Mouse (Mus musculus): ENCODE measurements around the gene Camk2d. TPM values are rescaled to one million over a fixed set of nuclear protein-coding genes. Genes with fewer than 3 reads are reported as not detected.
A peak's percentile ranks its signal among the peaks of the same experiment; 100 is the strongest.

The Camk2d gene
- total and polyA plus RNA-seq, 3 experiments = 0.07 to 0.35 TPM; not detected in 1

- Histone ChIP-seq H3K9me3 (replicated peaks; ENCODE audit: insufficient read depth, low read length) (no peaks in the 10 kb centered on the region), H3K27ac (ENCODE audit: control insufficient read depth, low read depth, low read length) (no peak overlapping the region), H3K79me2 (ENCODE audit: control insufficient read depth, insufficient read depth, low read length, poor library complexity) (no peaks in the 10 kb centered on the region), H3K9ac (ENCODE audit: control insufficient read depth, low read depth, low read length, poor library complexity, severe bottlenecking) (no peak overlapping the region), H3K27me3 (ENCODE audit: control insufficient read depth in 1 of 2, insufficient read depth in 2 of 2, low read length in 2 of 2) (peaks cover 0 to 1% of the 10 kb centered on the region in 2 experiments; a peak in 1 of 4 replicates), H3K36me3 (ENCODE audit: control insufficient read depth in 1 of 2, insufficient read depth in 2 of 2, low read length in 2 of 2) (no peaks in the 10 kb centered on the region), H3K4me3 (ENCODE audit: control insufficient read depth in 1 of 2, insufficient read depth in 1 of 2, low read depth in 2 of 2, low read length in 2 of 2) (no peak overlapping the region), H3K4me1 (ENCODE audit: control insufficient read depth in 1 of 2, insufficient read depth in 2 of 2, low read length in 2 of 2) (no peaks in the 10 kb centered on the region)
- no peak for TF ChIP-seq POLR2AphosphoS5 (IDR thresholded peaks at IDR 0.05; ENCODE audit: borderline replicate concordance, low read depth, low read length)
- no peak for TF ChIP-seq POLR2AphosphoS2 (IDR thresholded peaks at IDR 0.05; ENCODE audit: low read length)
- TF ChIP-seq MAX (IDR thresholded peaks at IDR 0.05; ENCODE audit: low read length) = no peak
- TF ChIP-seq NELFE (IDR thresholded peaks at IDR 0.05; ENCODE audit: low read depth, low read length) = no peak
- TF ChIP-seq MEF2A (IDR thresholded peaks at IDR 0.05; ENCODE audit: extremely low read depth, insufficient replicate concordance, low read depth, low read length, poor library complexity, severe bottlenecking) = no peak
- no peak for TF ChIP-seq ZMIZ1 (IDR thresholded peaks at IDR 0.05; ENCODE audit: low read depth, low read length)
- no peak for TF ChIP-seq MYC (IDR thresholded peaks at IDR 0.05; ENCODE audit: low read depth, low read length)
- no peak for TF ChIP-seq MYB (IDR thresholded peaks at IDR 0.05; ENCODE audit: low read depth, low read length)
- no peak for TF ChIP-seq TAL1 (IDR thresholded peaks at IDR 0.05; ENCODE audit: low read length)
- TF ChIP-seq ZNF384 (IDR thresholded peaks at IDR 0.05; ENCODE audit: low read depth, low read length) = no peak
- no peak for TF ChIP-seq KAT2A (conservative IDR thresholded peaks at IDR 0.05; ENCODE audit: low read depth, low read length)
- DNase-seq (ENCODE audit: low read depth, low spot score) = no peak
Observed at GRCm38 (mm10) chr3:126827900-126828299, 231.8 kb downstream of the Camk2d start.

- H3K9ac ChIP-seq (ENCODE audit: control insufficient read depth, low read depth, low read length, poor library complexity, severe bottlenecking) = no peak overlapping the region
- TF ChIP-seq ELF1 (IDR thresholded peaks at IDR 0.05; ENCODE audit: low read depth, low read length) = peak; percentile 37; the same call in 1 of the 2 replicates
- TF ChIP-seq ZC3H11A (IDR thresholded peaks at IDR 0.05; ENCODE audit: low read depth, low read length) = no peak
Observed at GRCm38 (mm10) chr3:126829817-126830216, 233.7 kb downstream of the Camk2d start.

GRCm38 (mm10) chr3:126831418-126832138, 235.5 kb downstream of the Camk2d start:
- Histone ChIP-seq H3K9me3 (replicated peaks; ENCODE audit: insufficient read depth, low read length) (no peaks in the 10 kb centered on the region), H3K36me3 (ENCODE audit: control insufficient read depth in 1 of 2, insufficient read depth in 2 of 2, low read length in 2 of 2) (no peaks in the 10 kb centered on the region), H3K4me1 (ENCODE audit: control insufficient read depth in 1 of 2, insufficient read depth in 2 of 2, low read length in 2 of 2) (no peaks in the 10 kb centered on the region), H3K27me3 (ENCODE audit: control insufficient read depth in 1 of 2, insufficient read depth in 2 of 2, low read length in 2 of 2) (peaks cover 0 to 1% of the 10 kb centered on the region in 2 experiments; a peak in 1 of 4 replicates), H3K27ac (ENCODE audit: control insufficient read depth, low read depth, low read length) (no peak overlapping the region), H3K4me3 (ENCODE audit: control insufficient read depth in 1 of 2, insufficient read depth in 1 of 2, low read depth in 2 of 2, low read length in 2 of 2) (no peak overlapping the region), H3K9ac (ENCODE audit: control insufficient read depth, low read depth, low read length, poor library complexity, severe bottlenecking) (no peak overlapping the region), H3K79me2 (ENCODE audit: control insufficient read depth, insufficient read depth, low read length, poor library complexity) (no peaks in the 10 kb centered on the region)
- DNase-seq (ENCODE audit: low read depth, low spot score) = no peak
- TF ChIP-seq SIN3A (IDR thresholded peaks at IDR 0.05; ENCODE audit: low read length) (no peak), GATA1 (IDR thresholded peaks at IDR 0.05; ENCODE audit: low read depth, low read length) (no peak), SMC3 (IDR thresholded peaks at IDR 0.05; ENCODE audit: low read depth, low read length) (no peak), CHD2 (IDR thresholded peaks at IDR 0.05; ENCODE audit: low read length) (no peak), MAZ (IDR thresholded peaks at IDR 0.05; ENCODE audit: low read depth, low read length) (no peak)

More at GRCm38 (mm10) chr3:126829817-126830216, 233.7 kb downstream of the Camk2d start:
- no peak overlapping the region for H3K4me3 ChIP-seq (ENCODE audit: control insufficient read depth in 1 of 2, insufficient read depth in 1 of 2, low read depth in 2 of 2, low read length in 2 of 2)
- H3K4me1 ChIP-seq (ENCODE audit: control insufficient read depth in 1 of 2, insufficient read depth in 2 of 2, low read length in 2 of 2) = no peaks in the 10 kb centered on the region
- H3K36me3 ChIP-seq (ENCODE audit: control insufficient read depth in 1 of 2, insufficient read depth in 2 of 2, low read length in 2 of 2) = no peaks in the 10 kb centered on the region
- H3K27ac ChIP-seq (ENCODE audit: control insufficient read depth, low read depth, low read length) = no peak overlapping the region
- peaks cover 0 to 1% of the 10 kb centered on the region in 2 experiments; a peak in 1 of 4 replicates for H3K27me3 ChIP-seq (ENCODE audit: control insufficient read depth in 1 of 2, insufficient read depth in 2 of 2, low read length in 2 of 2)
- no peaks in the 10 kb centered on the region for H3K9me3 ChIP-seq (replicated peaks; ENCODE audit: insufficient read depth, low read length)
- peak; percentile 24 for DNase-seq (ENCODE audit: low read depth, low spot score)
- no peaks in the 10 kb centered on the region for H3K79me2 ChIP-seq (ENCODE audit: control insufficient read depth, insufficient read depth, low read length, poor library complexity)

Measured in MEL (cell line).